In the genomic region with DNA sequence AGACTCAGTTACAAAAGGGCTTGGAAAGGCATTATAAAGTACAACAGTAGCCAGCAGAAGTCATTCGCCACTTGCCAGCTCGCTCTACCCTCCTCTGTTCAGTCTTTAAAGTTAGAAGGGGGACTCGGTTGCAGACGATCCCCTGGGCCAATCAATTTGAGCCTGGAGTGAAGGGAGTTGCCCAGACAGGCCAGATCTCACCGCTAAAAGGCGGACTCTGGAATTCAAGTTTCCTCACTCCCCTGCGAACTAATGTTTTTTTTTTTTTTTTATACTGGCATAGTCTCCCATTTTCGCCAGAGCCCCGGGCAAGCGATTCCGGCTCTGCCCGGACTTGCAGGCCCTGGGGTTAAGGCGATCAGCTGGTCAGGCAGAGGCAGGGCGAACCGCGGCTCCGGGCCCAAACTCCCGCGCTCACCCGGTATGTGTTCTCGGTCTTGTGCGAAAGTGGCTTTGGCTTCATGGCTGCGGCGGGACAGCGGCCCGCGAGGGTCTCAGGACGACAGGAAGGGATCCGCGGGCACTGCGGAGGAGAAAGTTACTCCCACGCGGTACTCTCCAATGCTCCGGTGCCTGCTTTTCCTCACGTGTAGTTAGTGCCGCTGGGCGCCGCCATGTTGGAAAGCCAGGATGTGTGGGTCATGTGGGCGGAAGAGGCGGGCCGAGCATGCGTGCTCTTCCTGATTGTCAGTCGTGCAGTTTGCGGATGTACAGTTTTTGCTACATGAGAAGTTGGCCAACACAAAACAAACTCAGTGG, we compare ENCODE assay signal across 8 mouse cellular contexts. TPM values are rescaled to one million over a fixed set of nuclear protein-coding genes. Genes with fewer than 3 reads are reported as not detected.
A peak's percentile ranks its signal among the peaks of the same experiment; 100 is the strongest.
DNase-seq lines count a peak whose midpoint lies in the region; ATAC-seq and TF ChIP-seq lines count a peak whose summit lies in the region.

Utp20 (minus strand) TSS at position 617 of the 759 bp plus-strand sequence.

- TF ChIP-seq CTCF in lung, adult 2 months (IDR thresholded peaks at IDR 0.05; ENCODE audit: insufficient read depth, low read length), result no peak

- no peaks in the 10 kb centered on the region for H3K9me3 ChIP-seq in forebrain, embryonic 15.5 days

- TF ChIP-seq POLR2A in lung, adult 2 months (IDR thresholded peaks at IDR 0.05; ENCODE audit: borderline replicate concordance, extremely low read depth, low read depth, low read length), result peak; percentile 68; the same call in 1 of the 2 replicates

- H3K36me3 ChIP-seq in forebrain, embryonic 15.5 days, result 0 out of 2 replicates have a peak, but pooled peaks cover 12% of the 10 kb centered on the region

- no peaks in the 10 kb centered on the region for H3K27me3 ChIP-seq in forebrain, embryonic 15.5 days

- peak; percentile 100 for ATAC-seq in forebrain, embryonic 15.5 days (replicated peaks)
- ATAC-seq in neutrophil, adult 5-6 weeks (ENCODE audit: extremely low read depth, insufficient number of reproducible peaks, low FRiP score, poor library complexity, severe bottlenecking), result peak; percentile 100

- peak within 1 kb of the TSS; percentile 58 for H3K9ac ChIP-seq in forebrain, embryonic 15.5 days (replicated peaks)

- no peak within 1 kb of the TSS for H3K27ac ChIP-seq in forebrain, embryonic 15.5 days (replicated peaks)

- peak; percentile 90 for DNase-seq in ES-CJ7 (ENCODE audit: low read depth, low spot score)
- peak; percentile 66 for DNase-seq in cerebellum, adult 11 months
- peak; percentile 53 for DNase-seq in heart, postnatal 25 days (ENCODE audit: low spot score)
- DNase-seq in layer of hippocampus, adult 18-20 months (ENCODE audit: low spot score in 2 of 2), result peak; percentile 71 to 89
- DNase-seq in lung, adult 2 months, result peak; percentile 80
- DNase-seq in thymus, adult 18-20 months, result peak; percentile 56 to 60

- H3K4me1 ChIP-seq in forebrain, embryonic 15.5 days, result peaks cover 6% of the 10 kb centered on the region
- H3K4me1 ChIP-seq in lung, adult 2 months (ENCODE audit: control insufficient read depth, insufficient read depth, low read length), result peaks cover 8% of the 10 kb centered on the region

- under 1% methylated on average over 44 of the region's 44 CpGs for WGBS in forebrain, embryonic 15.5 days
- under 1% methylated on average over 44 of the region's 44 CpGs for WGBS in lung, adult 2 months

- peak within 1 kb of the TSS; percentile 84 for H3K4me3 ChIP-seq in forebrain, embryonic 15.5 days
- H3K4me3 ChIP-seq in lung, adult 2 months (replicated peaks; ENCODE audit: extremely low read depth, low read depth, low read length), result peak within 1 kb of the TSS; percentile 91

- peak within 1 kb of the TSS; percentile 50 for H3K4me2 ChIP-seq in forebrain, embryonic 15.5 days (replicated peaks)

- intact Hi-C loops in heart, postnatal 25 days (cut with DNase I), result loop anchor here (5.0 kb wide), 3 partner anchors 94 to 324 kb away; partner anchors contain the start of genes Arl1 and Chpt1

RNA-seq across cellular contexts. Expression of gene Utp20, which starts in this region (rescaled TPM):
- 11.5 and 12.9 TPM in 2 replicates for polyA plus RNA-seq in forebrain, embryonic 15.5 days (2015; fragmentation: Nextera tagmentation; extraction: Ambion mirVana)
- total RNA-seq in heart, postnatal 25 days (2021), result 10 to 100 TPM; 11.0 to 11.6 TPM
- total RNA-seq in layer of hippocampus, adult 18-20 months (2021), result 10 to 100 TPM; 18.9 to 20.0 TPM
- 2.8 and 4.8 TPM in 2 replicates for polyA plus RNA-seq in lung, adult 2 months (2012; rRNA removed)
- 15.9 and 16.3 TPM in 2 replicates for total RNA-seq in neutrophil, adult 5-6 weeks (2017)
